Mouse (Mus musculus) cortical plate, adult 2 months (tissue): ENCODE data around the gene Schip1.

Source experiments
- CTCF ChIP-seq: fragments of 200-500 bp; IDR thresholded peaks from 2 replicates; pipeline ENCODE4 v1.5.1; 2011; ENCODE audit warnings: mild to moderate bottlenecking, control low read depth, low read length; ENCODE audit not compliant: insufficient read depth; ENCODE audit errors: extremely low read depth
- POLR2A ChIP-seq: fragments of 200-500 bp; IDR thresholded peaks from 2 replicates; pipeline ENCODE4 v1.6.1; 2011; ENCODE audit warnings: mild to moderate bottlenecking, low read length, control low read depth; ENCODE audit not compliant: insufficient read depth; ENCODE audit errors: extremely low read depth

GRCm38 (mm10) chr3:68487621-68488020 lies 423.0 kb downstream of the Schip1 start:
- TF ChIP-seq POLR2A (no peak), CTCF (no peak)
